Mouse (Mus musculus): Measurements from ENCODE around the gene Ttc19. TPM values are rescaled to one million over a fixed set of nuclear protein-coding genes. Genes with fewer than 3 reads are reported as not detected.
"Not testable (repeated sequence)": the region's sequence is repeated elsewhere in the genome, so short reads cannot be mapped to it uniquely, and the experiment has no call there.

Gene Ttc19
- polyA plus RNA-seq, 1 experiment, result 29.5 TPM

- DNase-seq (ENCODE audit: low read depth), result no peak
- TF ChIP-seq POLR2A (IDR thresholded peaks at IDR 0.05; ENCODE audit: borderline replicate concordance, extremely low read depth, insufficient read depth, insufficient read length, poor library complexity, severe bottlenecking) (no peak), CTCF (IDR thresholded peaks at IDR 0.05; ENCODE audit: borderline replicate concordance, extremely low read depth, insufficient read depth, insufficient read length) (no peak)
Observed at GRCm38 (mm10) chr11:62351948-62352347, 70.7 kb downstream of the Ttc19 start.

- DNase-seq (ENCODE audit: low read depth), result no peak
- TF ChIP-seq POLR2A (IDR thresholded peaks at IDR 0.05; ENCODE audit: borderline replicate concordance, extremely low read depth, insufficient read depth, insufficient read length, poor library complexity, severe bottlenecking) (no peak), CTCF (IDR thresholded peaks at IDR 0.05; ENCODE audit: borderline replicate concordance, extremely low read depth, insufficient read depth, insufficient read length) (no peak)
Observed at GRCm38 (mm10) chr11:62355216-62355615, 73.9 kb downstream of the Ttc19 start.

GRCm38 (mm10) chr11:62366879-62367278 is 85.6 kb downstream of the Ttc19 start:
- no peak for DNase-seq (ENCODE audit: low read depth)
- TF ChIP-seq CTCF (IDR thresholded peaks at IDR 0.05; ENCODE audit: borderline replicate concordance, extremely low read depth, insufficient read depth, insufficient read length) (no peak), POLR2A (IDR thresholded peaks at IDR 0.05; ENCODE audit: borderline replicate concordance, extremely low read depth, insufficient read depth, insufficient read length, poor library complexity, severe bottlenecking) (no peak)

GRCm38 (mm10) chr11:62369924-62370323 is 88.7 kb downstream of the Ttc19 start:
- no peak for DNase-seq (ENCODE audit: low read depth)
- TF ChIP-seq CTCF (IDR thresholded peaks at IDR 0.05; ENCODE audit: borderline replicate concordance, extremely low read depth, insufficient read depth, insufficient read length) (no peak), POLR2A (IDR thresholded peaks at IDR 0.05; ENCODE audit: borderline replicate concordance, extremely low read depth, insufficient read depth, insufficient read length, poor library complexity, severe bottlenecking) (no peak)

GRCm38 (mm10) chr11:62371776-62372175 is 90.5 kb downstream of the Ttc19 start:
- TF ChIP-seq POLR2A (IDR thresholded peaks at IDR 0.05; ENCODE audit: borderline replicate concordance, extremely low read depth, insufficient read depth, insufficient read length, poor library complexity, severe bottlenecking), result no peak
- no peak for TF ChIP-seq CTCF (IDR thresholded peaks at IDR 0.05; ENCODE audit: borderline replicate concordance, extremely low read depth, insufficient read depth, insufficient read length)
- DNase-seq (ENCODE audit: low read depth), result no peak

- DNase-seq (ENCODE audit: low read depth), result not testable (repeated sequence)
Observed at GRCm38 (mm10) chr11:62377202-62377851, 96.1 kb downstream of the Ttc19 start.

Other genes with a start within 250 kb of the Ttc19 start
- 2.8 and 3.0 TPM in 2 replicates for gene Adora2b, start 32.5 kb upstream of the Ttc19 start, polyA plus RNA-seq (2012; rRNA removed)
- gene Zswim7, start 98 bp upstream of the Ttc19 start, polyA plus RNA-seq (2012; rRNA removed), result 9.6 and 12.0 TPM in 2 replicates
- gene Pigl, start 177.0 kb downstream of the Ttc19 start, polyA plus RNA-seq (2012; rRNA removed), result 6.8 and 8.2 TPM in 2 replicates
- gene Ncor1, start 177.1 kb downstream of the Ttc19 start, polyA plus RNA-seq (2012; rRNA removed), result 132 and 164 TPM in 2 replicates

Measured in brain, embryonic 14.5 days (tissue).